Mouse (Mus musculus) liver, adult 2 months (tissue): Measurements from ENCODE around the gene Grin2d. TPM values are rescaled to one million over a fixed set of nuclear protein-coding genes. Genes with fewer than 3 reads are reported as not detected.

Experiments
- DNase-seq: peaks from one replicate; pipeline ENCODE4 v3.0.0-alpha.2; 2011; ENCODE audit warnings: low read depth, low spot score; ENCODE audit errors: extremely low read depth
- H3K27ac ChIP-seq: fragments of 200-500 bp; replicated peaks from 2 replicates; pipeline ENCODE4 v1.5.1; 2012; ENCODE audit warnings: low read depth, mild to moderate bottlenecking, control low read depth, inconsistent platforms, low read length; ENCODE audit not compliant: insufficient read depth
- H3K27me3 ChIP-seq: fragments of 200-500 bp; 2 replicates; pipeline ENCODE4 v1.6.1; 2012; ENCODE audit warnings: mild to moderate bottlenecking, moderate library complexity, low read length, inconsistent platforms; ENCODE audit not compliant: control insufficient read depth, insufficient read depth
- H3K36me3 ChIP-seq: fragments of 200-500 bp; 2 replicates; pipeline ENCODE4 v1.6.1; 2012; ENCODE audit warnings: low read length, inconsistent platforms; ENCODE audit not compliant: control insufficient read depth, insufficient read depth
- H3K4me1 ChIP-seq: fragments of 200-500 bp; 2 replicates; pipeline ENCODE4 v1.6.1; 2011; ENCODE audit warnings: low read length; ENCODE audit not compliant: control insufficient read depth, insufficient read depth
- H3K4me3 ChIP-seq: fragments of 200-500 bp; 2 replicates; pipeline ENCODE4 v1.5.1; 2011; ENCODE audit warnings: low read depth, mild to moderate bottlenecking, control low read depth, low read length, moderate library complexity; ENCODE audit not compliant: insufficient read depth
- H3K79me2 ChIP-seq: fragments of 200-500 bp; 2 replicates; pipeline ENCODE4 v1.6.1; 2012; ENCODE audit warnings: inconsistent platforms, mild to moderate bottlenecking, low read length, moderate library complexity; ENCODE audit not compliant: control insufficient read depth, insufficient read depth
- H3K9ac ChIP-seq: fragments of 200-500 bp; 2 replicates; pipeline ENCODE4 v1.6.1; 2012; ENCODE audit warnings: low read depth, mild to moderate bottlenecking, control low read depth, inconsistent platforms, low read length
- CTCF ChIP-seq: fragments of 200-500 bp; IDR thresholded peaks from 2 replicates; pipeline ENCODE4 v1.5.1; 2011; ENCODE audit warnings: low read depth, low read length, control low read depth
- POLR2A ChIP-seq: fragments of 200-500 bp; IDR thresholded peaks from 2 replicates; pipeline ENCODE4 v1.6.1; 2011; ENCODE audit warnings: low read length, control low read depth; ENCODE audit not compliant: insufficient read depth; ENCODE audit errors: extremely low read depth
- whole genome bisulfite sequencing: fragments of 180-500 bp; shearing (Covaris S2); methylation state at CpG from one replicate; pipeline ENCODE4 v1.1.7; 2018; 5-methylcytosine and 5-hydroxymethylcytosine counted together
- polyA plus RNA-seq: library from polyadenylated mRNA; depleted of rRNA; stranded (reverse); fragments of >200 nt; gene quantifications from 2 replicates; pipeline ENCODE4 v1.2.3, GENCODE M21; 2012
- total RNA-seq: library from RNA; depleted of rRNA; stranded (reverse); fragments of >200 nt; gene quantifications from 2 replicates; pipeline ENCODE4 v1.2.3, GENCODE M21; 2014

Gene Grin2d
- total and polyA plus RNA-seq, 2 experiments = under 0.01 to 0.20 TPM

GRCm38 (mm10) chr7:45826631-45827030 lies 51.5 kb downstream of the Grin2d start:
- WGBS = 79% methylated on average over 7 of the region's 7 CpGs
- no peak for TF ChIP-seq POLR2A
- no peak for TF ChIP-seq CTCF
- Histone ChIP-seq H3K4me1 (peaks cover 6% of the 10 kb centered on the region; the same call in 1 of the 2 replicates), H3K27ac (no peak overlapping the region), H3K4me3 (no peak overlapping the region), H3K27me3 (no peaks in the 10 kb centered on the region), H3K79me2 (no peaks in the 10 kb centered on the region; the same call in 1 of the 2 replicates), H3K9ac (no peak overlapping the region), H3K36me3 (peaks cover 6% of the 10 kb centered on the region)
- DNase-seq = no peak

GRCm38 (mm10) chr7:45824598-45824997 lies 53.6 kb downstream of the Grin2d start, which contains the start of gene Kcnj14:
Kcnj14 (minus strand) TSS chr7:45824782.
- H3K9ac ChIP-seq = no peak within 1 kb of the TSS
- TF ChIP-seq CTCF (no peak), POLR2A (no peak)
- H3K36me3 ChIP-seq = peaks cover 6% of the 10 kb centered on the region
- H3K4me1 ChIP-seq = no peaks in the 10 kb centered on the region
- no peak within 1 kb of the TSS for H3K27ac ChIP-seq
- H3K27me3 ChIP-seq = no peaks in the 10 kb centered on the region
- H3K4me3 ChIP-seq = no peak within 1 kb of the TSS
- WGBS = 73% methylated on average over 7 of the region's 7 CpGs
- DNase-seq = no peak
- no peaks in the 10 kb centered on the region for H3K79me2 ChIP-seq

- no peak overlapping the region for H3K4me3 ChIP-seq
- DNase-seq = no peak
- H3K79me2 ChIP-seq = no peaks in the 10 kb centered on the region
- no peak for TF ChIP-seq CTCF
- TF ChIP-seq POLR2A = no peak
- H3K27me3 ChIP-seq = no peaks in the 10 kb centered on the region
- H3K9ac ChIP-seq = no peak overlapping the region
- no peak overlapping the region for H3K27ac ChIP-seq
- no peaks in the 10 kb centered on the region for H3K4me1 ChIP-seq
- peaks cover 6% of the 10 kb centered on the region; the same call in 1 of the 2 replicates for H3K36me3 ChIP-seq
Observed at GRCm38 (mm10) chr7:45820913-45821312, 57.3 kb downstream of the Grin2d start.

GRCm38 (mm10) chr7:45819843-45820242 lies 58.3 kb downstream of the Grin2d start:
- 24% methylated on average over 25 of the region's 25 CpGs for WGBS
- H3K27ac ChIP-seq = no peak overlapping the region
- no peaks in the 10 kb centered on the region for H3K79me2 ChIP-seq
- peaks cover 2% of the 10 kb centered on the region; the same call in 1 of the 2 replicates for H3K36me3 ChIP-seq
- H3K4me1 ChIP-seq = no peaks in the 10 kb centered on the region
- no peak overlapping the region for H3K4me3 ChIP-seq
- DNase-seq = no peak
- no peak overlapping the region for H3K9ac ChIP-seq
- TF ChIP-seq CTCF (no peak), POLR2A (no peak)
- H3K27me3 ChIP-seq = no peaks in the 10 kb centered on the region

- H3K4me3 ChIP-seq = no peak overlapping the region
- H3K27ac ChIP-seq = no peak overlapping the region
- TF ChIP-seq POLR2A (no peak), CTCF (no peak)
- peaks cover 3% of the 10 kb centered on the region; the same call in 1 of the 2 replicates for H3K79me2 ChIP-seq
- DNase-seq = no peak
- H3K9ac ChIP-seq = no peak overlapping the region
- peaks cover 10% of the 10 kb centered on the region for H3K36me3 ChIP-seq
- H3K27me3 ChIP-seq = no peaks in the 10 kb centered on the region
- H3K4me1 ChIP-seq = peaks cover 6% of the 10 kb centered on the region
- WGBS = 76% methylated on average over 2 of the region's 2 CpGs
Observed at GRCm38 (mm10) chr7:45815984-45816351, 62.2 kb downstream of the Grin2d start.

GRCm38 (mm10) chr7:45815323-45815983 lies 62.7 kb downstream of the Grin2d start:
- Histone ChIP-seq H3K9ac (no peak overlapping the region), H3K27ac (no peak overlapping the region), H3K4me3 (no peak overlapping the region), H3K79me2 (peaks cover 3% of the 10 kb centered on the region; the same call in 1 of the 2 replicates), H3K36me3 (peaks cover 14% of the 10 kb centered on the region), H3K27me3 (no peaks in the 10 kb centered on the region), H3K4me1 (peaks cover 6% of the 10 kb centered on the region)
- DNase-seq = no peak
- 77% methylated on average over 10 of the region's 10 CpGs for WGBS
- no peak for TF ChIP-seq POLR2A
